Mouse (Mus musculus) liver (tissue): ENCODE measurements around the gene Lyrm9.
A peak's percentile ranks its signal among the peaks of the same experiment; 100 is the strongest.

Source experiments
- DNase-seq: peaks from one replicate; pipeline ENCODE4 v3.0.0-alpha.2; 2020; ENCODE audit warnings: mixed read lengths

Lyrm9 gene

GRCm38 (mm10) chr11:78826442-78827013, at the start of gene Lyrm9:
Gene Lyrm9 (plus strand): TSS chr11:78826584.
- DNase-seq: peak; percentile 96

- DNase-seq: no peak
These were observed 48.3 kb upstream of the Lyrm9 start for GRCm38 (mm10) chr11:78777851-78778680.

GRCm38 (mm10) chr11:78780002-78780401, 46.4 kb upstream of the Lyrm9 start:
- no peak for DNase-seq

- DNase-seq: no peak
These were observed 45.8 kb upstream of the Lyrm9 start for GRCm38 (mm10) chr11:78780571-78780970.

GRCm38 (mm10) chr11:78782326-78782725, 44.1 kb upstream of the Lyrm9 start:
- no peak for DNase-seq

- DNase-seq: no peak
These were observed 43.5 kb upstream of the Lyrm9 start for GRCm38 (mm10) chr11:78782791-78783347.

GRCm38 (mm10) chr11:78786013-78786431, 40.4 kb upstream of the Lyrm9 start:
- no peak for DNase-seq

GRCm38 (mm10) chr11:78789370-78790060, 36.9 kb upstream of the Lyrm9 start:
- DNase-seq: no peak

- no peak for DNase-seq
These were observed 34.8 kb upstream of the Lyrm9 start for GRCm38 (mm10) chr11:78791582-78791981.

GRCm38 (mm10) chr11:78792055-78792454, 34.3 kb upstream of the Lyrm9 start:
- DNase-seq: no peak

GRCm38 (mm10) chr11:78792465-78792864, 33.9 kb upstream of the Lyrm9 start:
- peak; percentile 38 for DNase-seq

- DNase-seq: no peak
These were observed 33.3 kb upstream of the Lyrm9 start for GRCm38 (mm10) chr11:78793116-78793515.

- no peak for DNase-seq
These were observed 30.2 kb upstream of the Lyrm9 start for GRCm38 (mm10) chr11:78796072-78796729.

- DNase-seq: no peak
These were observed 25.3 kb upstream of the Lyrm9 start for GRCm38 (mm10) chr11:78801094-78801493.

GRCm38 (mm10) chr11:78803587-78804316, 22.6 kb upstream of the Lyrm9 start:
- DNase-seq: no peak

- DNase-seq: no peak
These were observed 21.8 kb upstream of the Lyrm9 start for GRCm38 (mm10) chr11:78804551-78804950.

- DNase-seq: no peak
These were observed 21.2 kb upstream of the Lyrm9 start for GRCm38 (mm10) chr11:78805198-78805597.

- DNase-seq: no peak
These were observed 20.7 kb upstream of the Lyrm9 start for GRCm38 (mm10) chr11:78805691-78806137.

- no peak for DNase-seq
These were observed 18.9 kb upstream of the Lyrm9 start for GRCm38 (mm10) chr11:78807341-78808108.

- no peak for DNase-seq
These were observed 17.0 kb upstream of the Lyrm9 start for GRCm38 (mm10) chr11:78809398-78809797.

GRCm38 (mm10) chr11:78814461-78814941, 11.9 kb upstream of the Lyrm9 start:
- DNase-seq: no peak
